Mouse (Mus musculus): ENCODE results near the gene Dclk3. TPM values are rescaled to one million over a fixed set of nuclear protein-coding genes. Genes with fewer than 3 reads are reported as not detected.

The Dclk3 gene
- polyA plus RNA-seq, 1 experiment = 0.27 TPM

DNA sequence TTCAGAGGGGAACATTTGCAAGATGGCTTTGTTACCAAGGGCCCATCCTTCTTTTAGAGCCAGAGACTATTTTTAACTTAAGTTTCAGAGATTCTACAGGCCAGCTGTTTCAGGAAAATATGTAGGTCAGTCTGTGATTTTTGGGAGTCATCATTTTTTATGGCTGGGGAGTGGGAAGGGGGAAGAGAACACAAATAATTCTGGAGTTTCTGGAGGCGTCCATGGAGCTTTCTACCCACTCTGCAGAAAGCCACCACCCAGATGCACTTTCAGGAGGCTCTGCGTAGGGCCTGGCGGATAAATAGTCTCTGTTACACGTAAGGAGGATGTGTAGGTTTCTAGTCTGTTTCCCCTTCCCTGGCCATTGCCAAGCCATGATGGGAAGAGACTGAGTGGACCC lies 38.8 kb upstream of the Dclk3 start:
- no peak for TF ChIP-seq CTCF (IDR thresholded peaks at IDR 0.05; ENCODE audit: low read depth, low read length)
- TF ChIP-seq POLR2A (IDR thresholded peaks at IDR 0.05; ENCODE audit: insufficient read depth, low read length) = no peak
- TF ChIP-seq EP300 (IDR thresholded peaks at IDR 0.05; ENCODE audit: insufficient read depth, low read depth, low read length) = no peak
- Histone ChIP-seq H3K9ac (ENCODE audit: low read depth, poor library complexity, severe bottlenecking) (no peak overlapping the region), H3K27me3 (ENCODE audit: control insufficient read depth, insufficient read depth, low read length, poor library complexity, severe bottlenecking) (no peaks in the 10 kb centered on the region), H3K4me3 (ENCODE audit: low read depth, low read length) (no peak overlapping the region), H3K9me3 (replicated peaks; ENCODE audit: control insufficient read depth, insufficient read depth, low read length, poor library complexity, severe bottlenecking) (no peaks in the 10 kb centered on the region), H3K4me1 (ENCODE audit: control insufficient read depth, insufficient read depth, low read length) (no peaks in the 10 kb centered on the region), H3K36me3 (ENCODE audit: control insufficient read depth, insufficient read depth, low read length, poor library complexity, severe bottlenecking) (no peaks in the 10 kb centered on the region), H3K27ac (ENCODE audit: insufficient read depth, low read length) (no peak overlapping the region)

DNA sequence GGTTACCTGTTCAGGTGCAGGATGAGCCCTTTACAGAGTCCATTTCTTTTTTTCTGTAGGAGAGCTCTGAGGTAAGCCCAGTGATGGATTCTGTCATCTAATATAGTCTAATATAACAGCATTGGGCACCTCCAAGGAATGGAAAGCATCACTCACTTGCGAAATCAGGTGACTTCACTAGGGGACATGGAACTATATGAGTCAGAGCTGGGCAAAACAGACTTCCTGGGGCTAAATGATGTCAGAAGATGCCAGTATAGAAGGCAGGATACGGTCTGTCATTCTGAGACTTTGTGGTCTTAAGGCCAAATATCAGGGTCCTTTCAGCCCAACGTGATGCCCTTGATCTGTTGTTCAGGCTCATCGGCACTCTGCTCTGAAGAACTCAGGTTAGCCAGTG lies 35.7 kb upstream of the Dclk3 start:
- H3K9me3 ChIP-seq (replicated peaks; ENCODE audit: control insufficient read depth, insufficient read depth, low read length, poor library complexity, severe bottlenecking) = no peaks in the 10 kb centered on the region
- TF ChIP-seq EP300 (IDR thresholded peaks at IDR 0.05; ENCODE audit: insufficient read depth, low read depth, low read length) (no peak), CTCF (IDR thresholded peaks at IDR 0.05; ENCODE audit: low read depth, low read length) (no peak), POLR2A (IDR thresholded peaks at IDR 0.05; ENCODE audit: insufficient read depth, low read length) (no peak)
- H3K4me3 ChIP-seq (ENCODE audit: low read depth, low read length) = no peak overlapping the region
- H3K4me1 ChIP-seq (ENCODE audit: control insufficient read depth, insufficient read depth, low read length) = no peaks in the 10 kb centered on the region
- H3K27me3 ChIP-seq (ENCODE audit: control insufficient read depth, insufficient read depth, low read length, poor library complexity, severe bottlenecking) = no peaks in the 10 kb centered on the region
- H3K9ac ChIP-seq (ENCODE audit: low read depth, poor library complexity, severe bottlenecking) = no peak overlapping the region
- H3K36me3 ChIP-seq (ENCODE audit: control insufficient read depth, insufficient read depth, low read length, poor library complexity, severe bottlenecking) = no peaks in the 10 kb centered on the region
- no peak overlapping the region for H3K27ac ChIP-seq (ENCODE audit: insufficient read depth, low read length)

DNA sequence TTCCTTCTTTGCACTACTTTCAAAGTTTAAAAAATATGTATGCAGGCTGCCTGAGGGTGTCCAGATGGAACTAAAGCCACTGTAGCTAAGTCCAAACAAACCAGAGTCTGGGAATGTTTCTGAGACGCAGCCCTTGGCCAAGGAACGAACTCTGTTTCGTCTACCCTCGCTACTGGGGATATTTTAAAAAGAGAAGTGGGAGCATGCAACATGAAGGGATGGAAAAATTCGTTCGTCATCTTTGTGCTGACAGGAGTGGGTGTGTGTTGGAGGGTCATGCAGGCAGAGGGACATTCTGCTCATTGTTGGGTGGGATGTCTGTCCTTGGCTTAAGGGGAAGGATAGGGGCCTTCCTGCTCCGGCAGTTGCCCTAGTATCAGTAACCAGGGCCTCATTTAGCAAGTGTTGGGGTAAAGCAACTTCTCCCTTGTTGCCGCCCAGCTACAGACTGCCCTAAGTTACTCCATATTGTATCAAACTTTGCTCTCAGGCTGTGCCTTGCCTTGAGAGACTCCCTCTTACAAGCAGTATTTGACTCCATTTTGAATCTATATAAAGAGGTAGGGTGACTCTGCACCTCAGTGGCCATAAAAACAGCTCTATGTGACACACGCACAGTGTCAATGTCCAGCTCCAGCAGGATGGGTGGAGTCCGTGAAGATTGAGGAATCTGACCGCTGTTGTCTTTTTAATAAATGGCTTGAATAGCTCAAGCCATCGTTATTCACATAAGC lies 34.4 kb upstream of the Dclk3 start:
- H3K27me3 ChIP-seq (ENCODE audit: control insufficient read depth, insufficient read depth, low read length, poor library complexity, severe bottlenecking) = no peaks in the 10 kb centered on the region
- no peak overlapping the region for H3K9ac ChIP-seq (ENCODE audit: low read depth, poor library complexity, severe bottlenecking)
- H3K36me3 ChIP-seq (ENCODE audit: control insufficient read depth, insufficient read depth, low read length, poor library complexity, severe bottlenecking) = no peaks in the 10 kb centered on the region
- no peak overlapping the region for H3K27ac ChIP-seq (ENCODE audit: insufficient read depth, low read length)
- TF ChIP-seq POLR2A (IDR thresholded peaks at IDR 0.05; ENCODE audit: insufficient read depth, low read length) (no peak), CTCF (IDR thresholded peaks at IDR 0.05; ENCODE audit: low read depth, low read length) (no peak), EP300 (IDR thresholded peaks at IDR 0.05; ENCODE audit: insufficient read depth, low read depth, low read length) (no peak)
- no peaks in the 10 kb centered on the region for H3K4me1 ChIP-seq (ENCODE audit: control insufficient read depth, insufficient read depth, low read length)
- no peak overlapping the region for H3K4me3 ChIP-seq (ENCODE audit: low read depth, low read length)
- no peaks in the 10 kb centered on the region for H3K9me3 ChIP-seq (replicated peaks; ENCODE audit: control insufficient read depth, insufficient read depth, low read length, poor library complexity, severe bottlenecking)

DNA sequence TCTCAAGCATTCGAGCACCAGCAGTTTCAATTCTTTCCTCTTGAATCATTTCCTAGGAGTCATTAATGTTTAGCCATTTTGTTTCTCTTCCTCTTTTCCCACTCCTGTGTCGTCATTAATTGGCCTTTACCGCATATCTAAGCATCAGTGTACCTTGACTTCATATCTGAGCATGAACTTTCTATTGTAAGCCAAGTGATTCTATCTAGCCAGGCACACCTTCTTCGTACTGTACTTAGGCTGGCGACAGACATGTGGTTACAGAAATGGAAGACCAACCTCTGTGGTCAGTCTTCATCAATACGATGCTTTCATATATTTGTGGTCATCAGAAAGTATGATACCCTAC lies 33.8 kb upstream of the Dclk3 start:
- TF ChIP-seq CTCF (IDR thresholded peaks at IDR 0.05; ENCODE audit: low read depth, low read length) (no peak), POLR2A (IDR thresholded peaks at IDR 0.05; ENCODE audit: insufficient read depth, low read length) (no peak)
- no peaks in the 10 kb centered on the region for H3K4me1 ChIP-seq (ENCODE audit: control insufficient read depth, insufficient read depth, low read length)
- H3K36me3 ChIP-seq (ENCODE audit: control insufficient read depth, insufficient read depth, low read length, poor library complexity, severe bottlenecking) = no peaks in the 10 kb centered on the region
- no peaks in the 10 kb centered on the region for H3K27me3 ChIP-seq (ENCODE audit: control insufficient read depth, insufficient read depth, low read length, poor library complexity, severe bottlenecking)
- no peak overlapping the region for H3K27ac ChIP-seq (ENCODE audit: insufficient read depth, low read length)
- H3K9ac ChIP-seq (ENCODE audit: low read depth, poor library complexity, severe bottlenecking) = no peak overlapping the region
- H3K4me3 ChIP-seq (ENCODE audit: low read depth, low read length) = no peak overlapping the region
- no peaks in the 10 kb centered on the region for H3K9me3 ChIP-seq (replicated peaks; ENCODE audit: control insufficient read depth, insufficient read depth, low read length, poor library complexity, severe bottlenecking)

DNA sequence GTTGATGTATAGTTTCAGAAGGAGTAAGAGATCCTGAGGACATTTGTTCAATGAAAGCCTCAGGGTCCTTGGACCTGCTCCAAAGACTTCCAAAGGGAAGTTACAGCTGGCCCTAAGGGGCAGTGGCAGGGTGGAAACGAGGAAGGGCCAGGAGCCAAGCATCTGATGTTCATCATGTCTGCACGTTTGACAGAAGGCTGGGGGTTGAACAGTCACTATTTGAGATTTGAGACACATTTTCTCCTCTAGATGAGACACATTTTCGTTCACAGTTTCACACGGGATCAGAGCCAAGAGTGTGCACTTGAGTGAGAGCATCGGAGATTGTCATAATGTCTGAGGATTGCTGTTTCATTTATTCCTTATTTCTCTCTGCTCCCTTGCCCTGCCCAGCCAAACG lies 30.9 kb upstream of the Dclk3 start:
- H3K4me3 ChIP-seq (ENCODE audit: low read depth, low read length) = no peak overlapping the region
- no peaks in the 10 kb centered on the region for H3K4me1 ChIP-seq (ENCODE audit: control insufficient read depth, insufficient read depth, low read length)
- H3K36me3 ChIP-seq (ENCODE audit: control insufficient read depth, insufficient read depth, low read length, poor library complexity, severe bottlenecking) = no peaks in the 10 kb centered on the region
- H3K9me3 ChIP-seq (replicated peaks; ENCODE audit: control insufficient read depth, insufficient read depth, low read length, poor library complexity, severe bottlenecking) = no peaks in the 10 kb centered on the region
- no peaks in the 10 kb centered on the region for H3K27me3 ChIP-seq (ENCODE audit: control insufficient read depth, insufficient read depth, low read length, poor library complexity, severe bottlenecking)
- TF ChIP-seq EP300 (IDR thresholded peaks at IDR 0.05; ENCODE audit: insufficient read depth, low read depth, low read length) (no peak), CTCF (IDR thresholded peaks at IDR 0.05; ENCODE audit: low read depth, low read length) (no peak), POLR2A (IDR thresholded peaks at IDR 0.05; ENCODE audit: insufficient read depth, low read length) (no peak)
- H3K27ac ChIP-seq (ENCODE audit: insufficient read depth, low read length) = no peak overlapping the region
- no peak overlapping the region for H3K9ac ChIP-seq (ENCODE audit: low read depth, poor library complexity, severe bottlenecking)

DNA sequence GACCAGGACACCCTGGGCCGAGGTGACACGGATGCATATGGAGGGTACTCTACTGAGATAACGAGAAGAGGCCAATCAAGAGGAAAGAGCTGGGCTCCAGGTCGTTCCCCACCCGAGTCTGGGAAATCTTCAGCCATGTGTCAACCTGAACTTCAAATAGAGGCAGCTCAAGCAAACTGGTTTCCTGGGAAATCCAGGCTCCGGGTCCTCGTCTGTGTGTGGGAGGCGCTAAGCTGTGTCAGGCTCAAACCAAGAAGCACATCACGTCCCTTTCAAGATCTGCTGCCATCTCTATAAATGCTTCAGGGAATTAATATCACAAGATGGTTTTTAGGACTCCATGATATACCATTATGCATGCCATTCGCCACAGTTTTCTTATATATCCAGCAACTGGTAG lies 30.5 kb upstream of the Dclk3 start:
- Histone ChIP-seq H3K27ac (ENCODE audit: insufficient read depth, low read length) (no peak overlapping the region), H3K4me3 (ENCODE audit: low read depth, low read length) (no peak overlapping the region), H3K27me3 (ENCODE audit: control insufficient read depth, insufficient read depth, low read length, poor library complexity, severe bottlenecking) (no peaks in the 10 kb centered on the region), H3K4me1 (ENCODE audit: control insufficient read depth, insufficient read depth, low read length) (no peaks in the 10 kb centered on the region), H3K9me3 (replicated peaks; ENCODE audit: control insufficient read depth, insufficient read depth, low read length, poor library complexity, severe bottlenecking) (no peaks in the 10 kb centered on the region), H3K9ac (ENCODE audit: low read depth, poor library complexity, severe bottlenecking) (no peak overlapping the region), H3K36me3 (ENCODE audit: control insufficient read depth, insufficient read depth, low read length, poor library complexity, severe bottlenecking) (no peaks in the 10 kb centered on the region)
- TF ChIP-seq EP300 (IDR thresholded peaks at IDR 0.05; ENCODE audit: insufficient read depth, low read depth, low read length) (no peak), POLR2A (IDR thresholded peaks at IDR 0.05; ENCODE audit: insufficient read depth, low read length) (no peak), CTCF (IDR thresholded peaks at IDR 0.05; ENCODE audit: low read depth, low read length) (no peak)

Measured in ES-Bruce4 (cell line).